Mouse (Mus musculus): Measurements from ENCODE around the gene Pde11a. TPM values are rescaled to one million over a fixed set of nuclear protein-coding genes. Genes with fewer than 3 reads are reported as not detected.

The Pde11a gene
- total RNA-seq, 2 experiments from 2014 or later, result not detected

DNA sequence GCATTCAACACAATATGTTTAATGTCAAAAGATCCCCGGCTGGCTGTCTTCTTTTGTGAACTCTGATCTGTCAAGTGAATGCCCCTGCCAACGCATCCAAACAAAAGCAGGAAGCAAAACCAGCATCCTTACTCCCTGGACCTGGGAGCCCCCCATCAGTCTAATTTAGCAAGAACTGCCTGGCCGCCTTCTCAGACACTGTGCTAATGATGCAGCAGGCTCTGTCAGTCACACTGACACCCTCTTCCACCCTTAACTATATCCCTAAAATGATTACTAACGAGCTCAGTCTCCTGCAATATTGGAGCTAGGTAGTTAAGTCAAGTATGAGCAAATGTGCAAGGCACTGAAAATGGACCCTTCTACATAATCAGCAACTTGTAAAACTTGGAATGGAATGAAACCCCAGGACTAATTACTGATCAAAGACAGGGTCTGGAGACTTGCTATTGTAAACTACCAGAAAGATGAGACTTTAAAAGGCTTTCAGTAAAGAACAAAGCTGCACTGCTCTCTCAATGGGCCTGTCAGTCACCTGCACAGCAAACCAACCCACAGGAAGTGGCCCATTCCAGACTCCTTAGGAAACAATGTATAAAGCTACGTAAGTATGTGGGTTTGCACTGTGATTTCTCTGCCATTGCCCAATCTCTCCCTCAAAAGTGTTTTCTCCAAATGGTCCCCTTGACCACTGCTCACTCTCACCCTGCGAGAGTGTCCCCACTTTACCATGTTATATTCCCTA is 118.0 kb downstream of the Pde11a start:
- no peak for ATAC-seq (replicated peaks; ENCODE audit: low FRiP score, low TSS enrichment, poor library complexity, severe bottlenecking)

DNA sequence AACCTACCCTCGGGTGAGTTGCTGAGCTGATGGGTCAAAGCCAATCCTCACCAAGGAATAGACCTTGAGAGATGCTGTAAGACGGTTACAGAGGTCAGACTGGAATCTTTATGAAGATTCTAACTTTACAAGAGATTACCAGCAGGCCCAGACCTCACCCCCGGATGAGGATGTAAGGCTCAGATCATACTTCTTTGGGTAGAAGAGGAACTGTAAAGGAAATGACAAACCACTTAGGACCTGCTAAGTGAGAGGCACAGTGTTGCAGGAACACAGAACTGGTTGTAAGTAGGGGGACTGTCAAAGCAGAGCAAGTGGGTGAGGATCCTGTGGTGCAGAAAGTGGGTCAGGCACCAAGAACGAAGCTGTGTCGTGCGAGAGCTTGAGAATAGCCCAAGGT is 119.0 kb downstream of the Pde11a start:
- ATAC-seq (replicated peaks; ENCODE audit: low FRiP score, low TSS enrichment, poor library complexity, severe bottlenecking), result no peak

DNA sequence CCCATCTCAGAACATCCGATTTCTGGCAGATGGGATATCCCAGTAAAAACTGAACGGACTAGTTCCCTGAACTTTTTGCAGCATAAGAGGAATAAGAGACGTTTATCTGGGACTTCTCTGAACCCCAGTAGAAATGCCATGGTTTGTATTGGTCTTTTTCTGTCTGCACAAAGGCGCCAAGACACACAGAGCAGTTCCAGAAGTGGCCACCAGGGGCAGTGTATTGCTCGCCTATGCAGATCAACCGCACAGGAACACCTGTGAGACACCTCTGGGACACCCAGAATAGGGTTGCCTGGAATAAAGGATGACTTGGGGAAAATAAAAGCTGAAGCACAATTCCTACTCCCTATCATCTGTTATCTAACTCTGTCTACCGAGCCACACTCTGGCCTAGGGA is 122.4 kb downstream of the Pde11a start:
- 0 out of 2 replicates have a peak, but pooled peaks have one; percentile 47 for ATAC-seq (replicated peaks; ENCODE audit: low FRiP score, low TSS enrichment, poor library complexity, severe bottlenecking)

DNA sequence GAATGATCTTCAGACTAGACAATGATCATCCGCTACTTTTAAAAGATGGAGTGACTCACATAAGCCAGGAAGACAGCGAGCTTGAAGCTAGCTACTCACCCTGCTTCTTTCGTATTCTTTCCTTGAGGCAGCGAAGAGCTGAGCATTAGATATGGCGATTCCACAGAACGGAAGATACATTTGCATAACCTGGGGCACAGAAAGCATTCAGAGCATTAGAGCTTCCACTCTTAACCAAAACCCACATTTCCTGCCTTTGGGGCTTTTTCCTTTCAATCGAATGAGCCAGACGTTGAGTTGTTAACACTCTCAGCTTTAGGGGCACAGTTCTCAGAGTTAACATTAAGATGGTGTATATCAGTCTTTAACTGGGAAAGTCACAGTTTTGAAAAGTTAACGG is 123.4 kb downstream of the Pde11a start:
- no peak for ATAC-seq (replicated peaks; ENCODE audit: low FRiP score, low TSS enrichment, poor library complexity, severe bottlenecking)

DNA sequence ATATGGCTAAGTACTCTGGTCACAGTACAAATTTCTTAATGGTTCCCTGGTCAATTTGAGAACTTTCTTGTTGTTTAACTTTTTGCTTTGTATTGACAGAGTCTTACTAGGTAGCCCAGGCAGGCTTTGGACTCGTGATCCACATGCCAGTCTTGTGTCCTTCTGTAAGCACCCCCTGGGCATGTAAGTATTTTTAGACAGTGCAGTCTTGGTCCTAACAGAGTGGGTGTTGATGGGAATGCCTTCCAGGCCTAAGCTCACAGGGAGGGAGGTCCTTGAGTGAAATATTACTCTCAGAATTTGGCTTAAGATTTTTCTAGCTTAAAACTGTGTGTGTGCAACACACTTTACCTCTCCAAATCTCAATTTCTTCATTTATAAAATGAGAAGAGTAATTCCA is 153.4 kb downstream of the Pde11a start:
- no peak for ATAC-seq (replicated peaks; ENCODE audit: low FRiP score, low TSS enrichment, poor library complexity, severe bottlenecking)

DNA sequence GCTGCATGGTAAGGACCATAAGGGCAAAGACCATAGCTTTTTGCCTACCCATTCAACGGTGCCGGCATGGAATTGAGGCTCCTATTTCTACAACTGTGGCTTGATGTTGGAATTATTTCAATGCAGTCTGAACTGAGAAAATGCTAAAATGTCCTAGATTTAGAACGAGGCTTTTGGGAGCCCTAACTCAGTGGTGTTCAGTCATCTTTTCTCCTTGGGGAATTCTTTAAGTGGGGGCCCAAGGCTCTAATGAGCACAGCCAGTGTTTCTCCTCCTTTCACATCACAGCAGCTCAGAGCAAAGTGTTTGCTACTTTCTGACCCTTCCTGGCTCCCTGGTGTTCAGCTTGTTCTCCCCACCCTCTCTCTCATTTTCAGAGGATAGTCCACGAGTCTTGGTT is 175.8 kb downstream of the Pde11a start:
- no peak for ATAC-seq (replicated peaks; ENCODE audit: low FRiP score, low TSS enrichment, poor library complexity, severe bottlenecking)

DNA sequence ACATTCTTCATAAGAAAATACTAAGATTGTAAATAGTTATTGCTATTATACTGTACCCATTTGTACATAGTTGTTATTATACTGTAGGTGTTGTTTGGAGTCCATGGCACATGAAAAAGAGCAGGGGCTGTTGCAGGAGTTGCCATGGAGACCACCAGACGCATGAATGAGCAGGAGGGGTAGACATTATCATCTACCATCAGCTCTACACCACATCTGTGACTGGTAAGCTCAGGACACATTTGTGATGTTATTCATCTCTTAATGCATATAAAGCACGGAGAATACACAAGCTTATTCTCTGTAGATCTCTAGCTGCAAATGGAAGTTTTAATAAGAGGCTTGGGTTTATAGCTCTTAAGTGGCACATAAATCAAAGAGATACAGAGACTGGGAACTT is 179.6 kb downstream of the Pde11a start:
- no peak for ATAC-seq (replicated peaks; ENCODE audit: low FRiP score, low TSS enrichment, poor library complexity, severe bottlenecking)

DNA sequence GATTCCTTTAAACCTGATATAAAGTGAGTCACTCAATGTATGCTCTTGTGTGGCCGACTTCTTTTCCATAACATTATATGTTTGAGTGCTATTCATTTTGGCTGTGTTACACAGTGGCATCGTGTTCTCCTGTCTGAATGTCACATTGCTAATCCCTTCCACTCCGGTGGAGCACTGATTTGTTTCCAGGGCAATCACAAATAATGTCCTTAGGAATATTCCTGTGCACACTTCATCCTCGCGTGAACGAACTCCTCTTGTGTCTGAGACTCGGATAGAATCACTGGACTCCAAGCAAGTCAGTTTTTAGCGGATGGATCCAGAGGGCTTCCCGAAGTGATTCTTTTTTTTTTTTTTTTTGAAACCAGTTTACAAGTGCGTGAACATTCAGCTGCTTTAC is 197.4 kb downstream of the Pde11a start:
- ATAC-seq (replicated peaks; ENCODE audit: low FRiP score, low TSS enrichment, poor library complexity, severe bottlenecking), result no peak

DNA sequence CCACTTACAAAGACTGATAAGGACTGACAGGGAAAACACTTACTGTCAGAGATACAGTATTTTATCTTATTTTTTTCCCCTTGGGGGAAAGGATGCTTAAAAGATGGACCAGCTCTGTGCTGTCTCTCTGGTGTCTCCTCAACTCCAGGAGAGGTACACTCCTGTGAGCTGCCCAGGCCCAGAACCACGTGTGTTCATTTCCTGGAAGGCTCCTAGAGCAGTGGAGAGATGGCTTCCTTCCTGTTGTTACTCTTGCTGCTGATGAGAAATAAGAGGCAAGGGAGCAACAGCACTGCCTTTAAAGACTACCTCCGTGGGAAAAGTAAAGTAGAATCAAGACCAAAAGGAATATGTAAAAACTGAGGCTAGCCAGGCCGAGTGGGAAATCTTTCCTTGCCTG is 205.6 kb downstream of the Pde11a start:
- no peak for ATAC-seq (replicated peaks; ENCODE audit: low FRiP score, low TSS enrichment, poor library complexity, severe bottlenecking)

DNA sequence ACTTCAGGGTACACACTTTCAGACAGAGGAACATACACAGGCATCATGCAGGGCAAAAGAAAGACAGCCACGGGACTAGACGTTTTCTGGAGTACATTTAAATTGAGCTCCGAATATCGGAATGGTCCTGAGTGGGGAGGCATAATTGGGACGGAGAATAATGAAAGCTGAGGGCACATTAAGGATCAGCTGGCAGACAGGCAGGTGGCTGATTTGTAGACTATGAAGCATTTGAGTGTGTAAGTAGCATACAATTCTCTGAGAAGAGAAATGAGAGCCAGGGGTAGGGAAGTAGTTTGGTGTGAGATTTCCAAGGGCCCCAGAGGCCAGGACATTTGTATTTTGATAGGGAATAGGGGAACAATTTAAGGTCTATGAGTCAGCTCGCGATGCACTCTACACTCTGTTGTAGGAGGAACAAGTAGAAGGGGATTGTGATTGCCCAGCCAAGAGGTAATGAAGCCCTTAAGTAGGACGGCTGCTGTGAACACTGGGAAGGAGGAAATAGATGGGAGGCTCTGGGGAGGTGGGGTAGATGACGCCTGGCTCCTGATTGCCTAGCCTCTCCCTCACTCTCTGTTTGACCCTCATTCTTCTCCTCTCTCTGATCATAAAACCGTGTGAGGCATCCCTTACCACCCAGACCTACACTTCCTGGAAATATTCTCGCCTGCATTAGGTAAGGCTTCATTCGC is 208.5 kb downstream of the Pde11a start:
- ATAC-seq (replicated peaks; ENCODE audit: low FRiP score, low TSS enrichment, poor library complexity, severe bottlenecking), result no peak

DNA sequence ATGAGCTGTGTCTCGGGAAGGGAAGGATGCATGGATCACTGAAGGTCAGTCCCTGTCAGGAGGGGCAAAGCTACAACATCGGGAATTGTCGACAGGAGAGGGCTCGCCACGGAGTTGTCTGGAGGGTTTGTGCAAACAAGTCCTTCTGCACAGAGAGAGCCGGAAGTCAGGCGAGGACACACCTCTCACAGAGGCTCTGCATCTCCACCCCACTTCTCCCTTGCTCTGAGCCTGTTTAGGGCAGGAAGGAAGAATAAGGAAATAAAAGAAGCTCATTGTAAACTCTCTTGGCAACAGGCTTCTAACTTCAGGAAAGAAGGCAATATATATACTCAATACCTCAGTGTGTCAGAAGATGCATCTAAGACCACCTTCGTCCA is 209.5 kb downstream of the Pde11a start:
- ATAC-seq (replicated peaks; ENCODE audit: low FRiP score, low TSS enrichment, poor library complexity, severe bottlenecking), result no peak

DNA sequence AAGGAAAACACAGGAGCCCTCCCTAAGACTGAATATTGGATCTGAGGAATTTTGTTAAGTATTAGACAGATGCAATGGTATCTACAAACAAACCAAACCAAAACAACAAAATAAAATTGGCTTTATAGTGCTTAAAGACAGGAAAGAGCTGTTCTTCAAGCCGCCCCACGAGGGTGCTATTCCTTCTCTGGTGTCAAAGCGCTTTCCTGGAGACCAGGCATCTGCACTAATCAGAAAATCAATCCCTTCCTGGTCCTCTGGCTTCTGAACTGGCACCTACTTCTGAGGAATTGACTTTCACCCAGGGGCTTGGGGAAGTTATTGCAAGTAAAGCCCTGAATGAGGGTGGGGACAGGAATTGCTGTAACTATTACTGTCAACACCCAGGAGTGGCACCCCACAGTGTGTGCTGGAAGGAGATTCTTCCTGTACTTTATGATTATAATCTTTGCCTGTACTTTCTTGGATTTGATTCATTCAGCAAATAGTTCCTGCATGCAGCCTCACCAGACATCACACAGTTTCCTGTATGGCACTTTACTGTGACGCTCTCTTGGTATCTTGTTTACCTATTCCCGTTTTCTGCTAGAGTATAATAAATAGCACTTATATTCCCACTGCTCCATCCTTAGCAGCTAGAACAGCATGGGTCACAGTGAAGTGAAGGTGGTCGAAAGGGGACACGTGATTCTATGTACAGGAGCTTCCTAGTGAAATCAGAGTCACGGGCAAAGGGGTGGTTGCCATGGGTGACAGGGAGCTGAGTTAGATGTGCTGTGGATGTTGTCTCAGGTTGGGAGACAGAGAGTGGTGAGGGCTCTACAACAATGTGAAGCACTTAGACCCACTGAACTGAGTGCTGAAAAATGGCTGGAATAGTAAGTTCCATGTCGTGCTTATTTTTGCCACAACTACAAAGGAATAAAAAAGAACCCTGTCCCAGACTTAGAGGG is 210.2 kb downstream of the Pde11a start:
- ATAC-seq (replicated peaks; ENCODE audit: low FRiP score, low TSS enrichment, poor library complexity, severe bottlenecking), result 0 out of 2 replicates have a peak, but pooled peaks have one; percentile 44

DNA sequence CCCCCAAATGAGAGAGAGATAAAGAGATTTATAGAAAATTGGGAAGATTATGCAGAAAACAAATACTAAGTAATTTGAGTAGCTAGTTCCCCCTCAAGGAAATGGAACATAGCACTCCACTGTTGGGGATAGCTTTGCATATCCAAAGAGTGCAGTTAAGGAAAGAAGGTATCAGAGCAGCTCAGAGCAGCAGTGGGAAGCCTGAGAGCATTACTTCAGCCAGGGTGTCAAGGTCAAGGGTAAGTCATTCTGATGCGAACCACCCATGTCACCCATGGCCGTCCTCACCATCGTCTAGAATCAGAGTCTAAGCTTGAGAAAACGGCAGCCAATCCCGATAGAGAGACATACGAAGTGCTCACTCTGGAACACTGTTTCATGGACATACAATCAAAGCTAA is 211.9 kb downstream of the Pde11a start:
- no peak for ATAC-seq (replicated peaks; ENCODE audit: low FRiP score, low TSS enrichment, poor library complexity, severe bottlenecking)

DNA sequence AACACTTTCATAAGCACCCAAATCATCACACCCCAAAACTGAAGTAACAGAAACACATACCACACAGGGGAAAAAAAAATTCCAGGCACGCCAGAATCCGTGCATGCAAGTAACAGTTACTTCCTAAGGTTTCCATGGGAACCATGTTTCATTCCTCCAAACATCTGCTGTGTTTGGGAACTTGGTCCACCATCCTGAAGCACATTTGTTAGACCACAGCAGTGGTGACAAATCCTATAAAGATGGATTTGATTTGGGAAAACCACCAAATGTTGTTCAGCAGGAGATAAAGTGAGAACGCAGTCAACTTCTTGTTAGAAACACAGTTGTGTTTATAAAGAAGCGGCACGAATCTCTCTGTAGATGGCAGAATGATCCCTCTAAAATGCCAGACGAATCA is 213.8 kb downstream of the Pde11a start:
- no peak for ATAC-seq (replicated peaks; ENCODE audit: low FRiP score, low TSS enrichment, poor library complexity, severe bottlenecking)

DNA sequence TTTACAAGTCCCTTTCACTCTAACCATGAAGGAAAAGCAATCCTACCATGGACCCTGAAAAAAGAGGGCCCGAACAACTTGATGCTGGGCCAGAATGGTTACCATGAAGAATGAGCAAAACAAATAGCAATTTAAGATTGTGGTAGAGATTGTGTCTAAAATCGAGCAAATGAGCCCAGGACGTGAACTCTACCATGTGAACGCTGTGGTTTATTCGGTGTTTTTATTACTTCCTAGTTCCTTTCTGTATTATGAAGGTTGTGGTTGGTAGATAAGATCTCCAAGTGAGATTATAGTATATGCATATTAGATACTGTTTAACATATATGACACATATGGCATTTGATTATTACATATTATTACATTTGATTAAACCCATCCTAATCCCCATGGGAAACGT is 216.4 kb downstream of the Pde11a start:
- ATAC-seq (replicated peaks; ENCODE audit: low FRiP score, low TSS enrichment, poor library complexity, severe bottlenecking), result no peak

DNA sequence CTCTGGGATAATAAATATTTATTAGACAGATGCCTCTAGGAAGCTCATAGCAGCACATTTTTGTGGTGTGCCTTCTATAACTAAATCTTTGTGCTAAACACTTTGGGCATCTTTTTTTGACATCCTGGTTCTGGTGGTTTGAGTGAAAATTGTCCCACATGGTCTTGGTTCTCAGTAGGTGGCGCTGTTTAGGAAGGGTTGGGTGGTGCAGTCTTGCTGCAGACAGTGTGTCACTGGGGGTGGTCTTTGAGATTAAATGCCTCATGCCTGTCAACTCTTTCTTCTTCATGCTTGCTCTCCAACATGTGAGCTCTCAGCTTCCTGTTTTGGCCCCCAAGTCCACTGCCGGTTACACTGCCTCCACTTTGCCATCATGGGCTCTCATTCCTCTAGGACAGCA is 218.7 kb downstream of the Pde11a start:
- no peak for ATAC-seq (replicated peaks; ENCODE audit: low FRiP score, low TSS enrichment, poor library complexity, severe bottlenecking)

DNA sequence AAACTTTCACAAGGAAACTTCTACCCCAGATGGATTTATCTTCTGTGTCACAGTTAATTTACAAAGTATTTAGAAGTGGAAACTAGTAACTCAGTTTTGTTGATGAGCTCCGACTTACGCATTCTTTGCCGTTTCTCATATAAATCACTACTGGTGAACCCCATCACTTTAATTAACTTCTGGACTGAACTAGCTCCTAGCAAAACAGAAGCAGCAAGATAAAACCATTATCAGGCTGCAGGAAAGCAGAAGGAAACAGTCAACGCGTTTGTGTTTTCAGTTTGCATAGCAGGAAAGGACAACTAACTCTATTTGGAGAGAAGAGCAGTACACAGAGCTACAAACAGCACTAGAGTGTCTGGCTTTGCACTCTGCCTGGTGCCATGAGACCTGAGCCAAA is 220.1 kb downstream of the Pde11a start:
- no peak for ATAC-seq (replicated peaks; ENCODE audit: low FRiP score, low TSS enrichment, poor library complexity, severe bottlenecking)

DNA sequence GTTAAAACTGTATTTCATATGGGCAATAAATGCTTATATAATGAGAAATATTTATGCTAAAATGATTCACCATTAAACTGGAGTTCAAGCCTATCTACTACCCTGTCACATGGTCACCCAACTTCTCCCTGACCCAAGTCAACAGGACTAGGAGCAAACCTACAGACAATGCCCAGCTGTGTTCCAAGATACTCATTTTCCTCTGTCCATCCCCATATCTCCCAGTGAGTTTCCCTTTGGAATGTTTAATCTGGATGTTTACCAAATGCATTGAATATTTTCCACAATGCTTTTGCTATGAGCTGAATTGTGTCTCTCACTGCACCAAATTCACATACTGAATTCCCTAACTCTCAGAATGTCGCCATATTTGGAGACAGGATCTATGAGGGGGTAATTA is 221.4 kb downstream of the Pde11a start:
- ATAC-seq (replicated peaks; ENCODE audit: low FRiP score, low TSS enrichment, poor library complexity, severe bottlenecking), result no peak

DNA sequence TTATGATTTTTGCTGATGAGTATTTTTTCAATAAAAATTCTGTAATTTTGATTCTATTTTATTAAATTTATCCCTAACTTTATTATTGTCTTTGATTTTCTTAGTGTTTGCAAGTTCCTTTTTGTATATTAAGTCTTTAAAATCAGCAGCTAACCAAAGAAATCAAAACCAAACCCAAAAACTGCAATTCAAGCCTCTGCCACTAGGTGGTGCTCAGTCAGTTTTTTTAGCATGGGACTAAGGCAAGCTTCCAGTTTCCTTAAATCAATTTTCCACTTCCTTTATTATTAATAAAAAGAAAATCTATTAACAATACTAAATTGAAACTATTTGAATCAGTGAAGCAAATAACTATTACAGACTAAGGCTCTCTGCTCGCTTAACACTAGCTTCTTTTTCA is 222.9 kb downstream of the Pde11a start:
- no peak for ATAC-seq (replicated peaks; ENCODE audit: low FRiP score, low TSS enrichment, poor library complexity, severe bottlenecking)

DNA sequence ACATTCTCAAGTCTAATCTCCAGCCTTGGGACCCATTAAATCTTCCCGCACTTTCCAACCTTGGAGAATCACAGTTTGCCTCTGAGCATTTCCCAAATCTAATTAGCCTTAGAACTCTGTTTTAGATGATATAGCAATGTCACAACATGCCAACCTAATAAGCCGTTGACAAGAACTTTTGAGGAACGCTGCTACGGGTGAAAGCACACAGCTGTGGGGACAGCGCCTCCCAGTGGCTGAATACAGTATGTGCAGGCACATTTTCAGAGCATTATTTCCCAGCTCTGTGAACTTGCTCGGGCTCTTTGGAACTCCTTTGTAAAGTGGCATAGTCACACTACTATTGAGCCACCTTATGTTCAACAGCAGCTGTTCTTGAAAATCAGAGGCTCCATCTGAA is 223.8 kb downstream of the Pde11a start:
- peak; percentile 70; the same call in 1 of the 2 replicates for ATAC-seq (replicated peaks; ENCODE audit: low FRiP score, low TSS enrichment, poor library complexity, severe bottlenecking)

All from megakaryocyte-erythroid progenitor cell, adult 5-6 weeks (primary cell).